Mouse (Mus musculus) G1E (cell line): ENCODE results near the gene Gm20708.

Source experiments
- CTCF ChIP-seq: IDR thresholded peaks from 2 replicates; pipeline ENCODE4 v1.5.1; 2012; ENCODE audit warnings: low read depth, low read length, inconsistent platforms, mixed read lengths
- GATA1 ChIP-seq: IDR thresholded peaks from 2 replicates; pipeline ENCODE4 v1.6.1; 2012; ENCODE audit warnings: borderline replicate concordance, low read length, inconsistent platforms, mixed read lengths
- GATA2 ChIP-seq: IDR thresholded peaks from 2 replicates; pipeline ENCODE4 v1.6.1; 2012; ENCODE audit warnings: low read depth, low read length, inconsistent platforms, borderline replicate concordance
- POLR2AphosphoS5 ChIP-seq: IDR thresholded peaks from 2 replicates; pipeline ENCODE4 v1.6.1; 2012; ENCODE audit warnings: low read depth, low read length, inconsistent platforms; ENCODE audit not compliant: insufficient replicate concordance

GRCm38 (mm10) chr11:117828888-117829604, 19.6 kb downstream of the Gm20708 start:
- TF ChIP-seq CTCF, result no peak
- TF ChIP-seq GATA2, result no peak
- no peak for TF ChIP-seq GATA1
- no peak for TF ChIP-seq POLR2AphosphoS5
